Mouse (Mus musculus): ENCODE data around the gene 4921539E11Rik.

The 4921539E11Rik gene

DNA sequence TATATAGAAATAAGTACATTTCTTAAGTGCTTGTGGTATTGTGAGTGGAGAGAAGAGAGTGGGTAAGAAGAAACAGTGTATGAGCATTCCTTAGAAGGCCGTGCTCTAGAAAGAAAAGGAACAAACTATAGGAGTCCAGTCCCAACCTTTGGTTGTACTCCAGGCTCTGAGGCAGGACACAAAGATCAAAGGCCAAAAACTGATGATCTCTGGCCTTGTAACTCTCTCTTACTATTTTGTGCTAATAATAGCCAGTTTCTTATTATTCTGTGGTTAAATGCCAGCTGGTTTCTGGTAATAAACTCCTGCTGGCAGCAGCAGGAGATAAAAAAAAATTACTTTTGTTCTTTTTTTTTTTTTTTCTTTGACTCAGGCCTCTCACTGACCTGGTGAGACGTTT, 58.5 kb downstream of the 4921539E11Rik start:
- DNase-seq (ENCODE audit: low spot score) = no peak

DNA sequence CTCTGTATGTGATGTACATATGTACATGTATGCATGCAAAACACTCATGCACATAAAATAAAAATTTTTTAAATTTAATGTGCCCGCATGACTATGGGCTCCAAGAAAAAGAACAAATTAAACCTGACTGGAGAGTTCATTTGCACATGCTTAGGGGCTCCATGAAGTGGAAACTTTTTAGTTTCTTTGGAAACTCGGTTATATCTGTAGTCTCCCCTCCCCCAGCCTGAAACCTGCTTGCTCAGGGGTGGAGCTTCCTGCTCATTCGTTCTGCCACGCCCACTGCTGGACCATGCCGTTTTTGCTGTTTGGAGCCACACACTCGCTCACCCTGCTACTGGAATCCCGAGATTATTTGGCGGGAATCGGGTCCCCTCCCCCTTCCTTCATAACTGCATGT, 67.8 kb downstream of the 4921539E11Rik start:
- DNase-seq (ENCODE audit: low spot score) = no peak

DNA sequence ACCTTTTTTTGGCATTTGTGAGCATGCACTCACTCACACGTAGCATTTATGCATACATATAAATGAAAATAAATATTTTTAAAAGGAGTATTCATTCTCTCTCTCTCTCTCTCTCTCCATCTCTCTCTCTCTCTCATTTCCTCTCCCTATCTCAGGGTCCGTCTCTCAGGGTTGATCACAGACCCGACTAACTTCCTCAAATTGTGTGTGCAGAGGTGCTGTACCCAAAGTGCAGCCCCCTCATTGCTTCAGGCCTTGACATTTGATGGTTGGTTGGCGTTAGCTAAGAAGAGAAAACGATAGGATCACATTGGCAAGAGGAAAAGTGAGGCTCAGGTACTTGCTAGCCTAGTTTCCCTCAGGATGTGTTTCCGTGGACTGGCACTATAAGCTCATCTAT, 68.9 kb downstream of the 4921539E11Rik start:
- DNase-seq (ENCODE audit: low spot score) = no peak

DNA sequence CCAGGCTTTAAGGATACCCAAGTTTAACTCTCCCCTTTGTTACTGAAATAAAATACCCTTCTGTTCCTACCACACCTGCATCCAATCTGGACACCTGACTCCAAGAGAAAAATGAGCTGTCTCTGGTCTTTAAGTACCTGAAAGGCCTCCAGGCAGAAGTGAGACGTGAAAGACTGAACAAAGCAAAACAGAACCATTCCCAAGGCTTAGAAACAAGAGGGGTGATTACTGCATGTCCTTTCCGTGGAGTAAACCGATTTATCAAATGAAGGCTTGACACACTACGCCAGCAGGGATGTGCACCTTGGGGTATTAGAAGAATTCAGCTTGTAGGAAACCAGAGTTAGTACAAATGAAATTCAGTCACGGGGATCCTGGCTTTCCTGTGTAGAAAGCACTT, 71.7 kb downstream of the 4921539E11Rik start:
- no peak for DNase-seq (ENCODE audit: low spot score)

DNA sequence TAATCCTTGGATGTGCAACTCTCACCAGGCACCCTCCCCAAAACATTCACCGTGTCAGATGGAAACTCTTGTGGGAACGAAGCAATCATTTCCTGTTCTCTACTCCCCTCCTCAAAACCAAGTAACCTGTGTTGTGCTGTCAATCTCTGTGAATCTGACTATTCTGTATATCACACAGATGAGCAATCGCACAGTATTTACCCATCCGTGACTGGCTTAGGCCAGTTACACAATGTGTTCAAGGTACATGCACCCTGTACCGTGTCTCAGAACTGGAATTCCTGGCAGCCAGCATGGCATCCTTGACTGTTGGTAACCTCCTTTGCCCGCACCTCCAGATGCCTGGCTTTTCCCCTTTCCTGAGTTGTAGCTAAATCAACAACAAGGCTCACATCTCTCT, 74.6 kb downstream of the 4921539E11Rik start:
- no peak for DNase-seq (ENCODE audit: low spot score)

DNA sequence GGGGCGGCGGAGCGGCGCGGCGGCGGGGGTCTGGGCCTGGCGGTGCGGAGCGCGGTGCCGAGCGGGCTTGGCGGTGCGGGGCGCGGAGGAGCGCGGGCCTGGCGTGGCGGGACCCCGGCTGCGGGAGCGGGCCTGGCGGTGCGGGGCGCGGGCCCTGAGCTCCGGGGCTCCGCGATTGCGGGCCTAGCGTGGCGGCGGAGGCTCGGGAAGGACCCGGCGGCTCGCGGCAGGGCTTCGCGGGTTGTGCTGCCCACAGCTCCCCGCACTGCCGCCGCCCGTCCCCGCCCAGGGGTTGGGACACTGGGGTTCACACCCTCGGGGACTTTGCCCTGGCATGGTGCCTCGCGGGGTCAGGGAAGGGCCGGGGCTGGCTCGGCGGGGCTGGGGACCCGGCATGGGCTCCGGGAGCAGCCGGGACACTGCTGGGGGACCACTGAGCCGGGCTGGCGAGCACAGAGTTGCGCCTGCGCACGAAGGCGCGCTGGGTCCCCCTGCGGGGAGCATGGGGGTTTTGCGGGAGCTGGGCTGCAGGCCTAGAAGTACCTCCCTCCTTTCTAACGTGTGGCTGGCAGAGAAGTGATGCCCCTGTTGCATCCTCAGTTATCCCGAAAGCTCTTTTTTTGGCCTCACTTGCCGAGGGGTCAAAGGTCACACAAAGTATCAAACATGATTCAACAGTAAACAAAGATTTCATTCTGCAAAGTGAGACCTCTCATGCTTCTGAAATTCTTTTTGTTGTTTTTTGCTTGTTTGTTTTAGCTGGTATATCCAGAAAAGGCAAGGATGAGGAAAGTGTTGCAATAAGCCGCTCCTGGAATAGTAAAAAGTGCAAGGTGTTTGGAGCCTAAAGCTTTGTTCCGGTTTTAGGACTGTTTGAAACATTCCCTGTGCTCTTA, 75.5 kb downstream of the 4921539E11Rik start, which contains the start of gene Slc35d1:
TSS of gene Slc35d1 (minus strand) at position 240 of the 896 bp plus-strand sequence.
- peak; percentile 84 for DNase-seq (ENCODE audit: low spot score)

DNA sequence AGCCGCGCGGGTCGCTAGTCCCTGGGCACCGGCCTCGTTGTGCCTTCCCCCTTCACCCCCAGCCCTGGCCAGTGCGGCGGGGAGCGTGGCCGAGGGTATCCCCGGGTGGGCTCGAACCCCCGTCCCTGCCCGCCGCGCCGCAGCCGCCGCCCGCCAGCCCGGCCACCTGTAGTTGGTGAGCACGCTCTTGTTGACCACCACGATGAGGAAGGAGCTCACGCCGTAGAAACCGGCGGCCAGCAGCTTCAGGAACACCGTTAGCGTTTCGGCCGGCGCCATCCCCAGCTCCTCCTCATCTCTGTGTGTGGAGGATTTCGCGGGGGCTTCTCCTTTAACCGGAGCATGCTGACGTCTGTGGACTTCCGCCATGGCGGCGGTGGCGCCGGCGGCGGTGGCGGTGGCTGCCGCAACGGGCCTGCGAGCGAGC, 76.2 kb downstream of the 4921539E11Rik start:
- DNase-seq (ENCODE audit: low spot score) = peak; percentile 75

DNA sequence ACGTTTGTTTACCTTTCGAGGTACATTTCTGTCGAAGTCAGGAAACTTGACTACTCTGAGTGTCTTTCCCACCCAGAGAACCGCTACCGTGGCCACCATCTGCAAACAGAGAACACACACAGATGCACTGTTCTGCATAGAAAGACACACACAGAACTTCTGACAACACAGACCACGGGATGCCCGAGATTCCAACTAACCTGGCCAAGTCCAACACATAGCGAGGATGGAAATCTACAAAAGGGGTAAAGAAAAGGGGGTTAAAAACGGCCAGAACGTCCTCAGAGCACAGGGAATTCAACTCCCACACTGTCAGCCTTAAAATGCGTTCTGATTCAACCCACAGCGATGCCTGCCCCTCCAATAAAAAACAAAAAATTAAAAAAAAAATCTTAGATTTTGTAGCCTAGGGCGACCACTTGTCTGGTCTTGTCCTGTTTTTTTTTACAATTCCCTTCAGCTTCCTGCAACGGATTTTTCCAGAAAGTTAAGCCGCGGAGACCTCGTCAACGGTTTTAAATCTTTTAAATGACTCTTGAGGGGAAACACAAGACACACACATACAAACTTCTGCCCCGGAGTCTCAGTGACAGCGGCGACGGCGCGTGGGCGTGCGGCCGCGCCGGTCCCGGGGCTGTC, 76.7 kb downstream of the 4921539E11Rik start:
- peak; percentile 23 for DNase-seq (ENCODE audit: low spot score)

DNA sequence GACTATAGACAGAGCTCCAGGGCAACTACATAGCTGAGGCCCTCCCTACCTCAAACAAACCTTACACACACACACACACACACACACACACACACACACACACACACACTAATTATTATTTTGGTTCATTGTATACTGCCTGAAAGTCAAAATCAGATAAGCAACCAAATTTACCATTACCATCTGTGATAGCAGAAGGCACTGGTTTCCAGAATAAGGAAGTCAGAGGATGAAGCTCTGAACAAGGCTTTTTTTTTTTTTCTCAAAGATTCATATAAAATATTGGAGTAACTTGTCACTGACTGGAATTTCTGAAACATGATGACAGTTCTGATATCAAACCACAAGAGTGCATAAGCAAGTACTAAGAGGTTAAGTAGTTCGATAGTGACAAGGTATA, 82.1 kb downstream of the 4921539E11Rik start:
- DNase-seq (ENCODE audit: low spot score) = no peak

DNA sequence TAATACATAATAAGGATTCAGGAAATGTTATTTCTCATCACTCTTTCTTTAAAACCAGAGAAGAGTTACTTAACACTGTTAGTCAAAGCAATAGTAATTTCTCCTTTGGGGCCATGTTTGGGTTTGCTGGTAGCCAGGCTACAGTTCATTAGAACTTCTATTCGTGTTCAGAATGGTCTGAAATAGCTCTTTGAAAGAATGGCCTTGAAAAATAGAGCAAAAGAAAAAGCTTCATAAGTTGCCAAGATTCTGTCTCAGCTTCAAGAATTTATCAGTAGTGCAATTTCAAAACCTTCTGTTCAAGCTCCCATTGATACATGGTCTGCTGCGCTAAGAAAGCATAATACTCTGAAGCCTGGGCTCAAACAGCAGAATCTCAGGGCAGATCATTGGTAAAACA, 87.0 kb downstream of the 4921539E11Rik start:
- no peak for DNase-seq (ENCODE audit: low spot score)

DNA sequence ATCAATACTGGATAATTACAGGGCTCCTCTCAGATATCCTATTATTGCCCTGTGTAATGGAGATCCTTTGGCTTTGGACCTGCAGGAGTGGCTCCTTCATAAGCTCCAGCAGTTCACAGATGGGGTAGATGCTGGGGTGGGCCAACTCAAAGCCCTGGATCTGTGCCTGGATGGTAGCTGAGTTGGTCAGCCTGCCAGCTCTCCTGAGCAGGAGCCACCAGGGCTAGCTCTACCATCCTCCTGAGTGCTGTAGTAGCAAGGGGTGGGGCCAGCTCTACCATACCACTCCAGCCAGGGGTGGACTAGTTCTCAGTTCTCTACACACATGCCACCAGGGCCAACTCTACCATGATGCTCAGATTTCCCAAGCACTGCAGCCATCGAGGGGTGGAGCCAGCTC, 90.6 kb downstream of the 4921539E11Rik start:
- DNase-seq (ENCODE audit: low spot score) = no peak

DNA sequence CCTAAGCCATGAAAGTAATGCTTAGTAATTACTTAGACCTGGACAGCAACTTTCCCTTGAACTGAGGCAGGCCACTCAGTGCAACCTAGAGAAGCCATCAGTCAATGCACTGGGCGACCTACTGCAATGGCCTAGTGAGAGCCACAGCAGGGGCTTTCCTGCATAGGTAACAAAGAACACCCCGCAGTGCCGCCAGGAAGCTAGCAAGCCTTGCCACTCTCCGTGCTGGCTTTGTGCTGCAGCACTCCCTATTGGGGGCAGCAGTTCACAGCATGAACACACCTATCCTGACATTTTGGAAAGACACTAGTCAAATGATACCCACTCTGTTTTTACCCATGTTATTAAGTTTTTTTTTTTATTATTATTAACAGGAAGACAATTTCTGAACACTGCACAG, 91.6 kb downstream of the 4921539E11Rik start:
- DNase-seq (ENCODE audit: low spot score) = no peak

DNA sequence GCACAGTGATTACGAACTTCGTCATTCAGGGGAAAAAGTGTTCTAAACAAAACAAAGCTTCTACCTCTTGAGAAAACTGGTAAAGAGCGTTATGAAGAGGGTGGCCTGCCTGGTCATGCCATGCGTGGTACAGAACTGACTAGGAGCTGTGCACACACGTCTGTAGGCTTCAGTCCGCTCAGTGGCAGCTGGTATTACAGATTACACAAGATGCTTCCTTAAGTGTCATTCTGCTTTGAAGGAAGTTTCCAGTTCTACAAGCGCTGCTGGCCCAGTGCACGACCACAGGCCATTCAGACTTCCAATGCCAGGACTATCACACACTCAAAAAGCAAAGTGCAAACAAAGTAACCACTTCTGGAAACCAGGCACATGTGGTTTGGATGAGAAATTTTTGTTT, 93.3 kb downstream of the 4921539E11Rik start:
- DNase-seq (ENCODE audit: low spot score) = no peak

DNA sequence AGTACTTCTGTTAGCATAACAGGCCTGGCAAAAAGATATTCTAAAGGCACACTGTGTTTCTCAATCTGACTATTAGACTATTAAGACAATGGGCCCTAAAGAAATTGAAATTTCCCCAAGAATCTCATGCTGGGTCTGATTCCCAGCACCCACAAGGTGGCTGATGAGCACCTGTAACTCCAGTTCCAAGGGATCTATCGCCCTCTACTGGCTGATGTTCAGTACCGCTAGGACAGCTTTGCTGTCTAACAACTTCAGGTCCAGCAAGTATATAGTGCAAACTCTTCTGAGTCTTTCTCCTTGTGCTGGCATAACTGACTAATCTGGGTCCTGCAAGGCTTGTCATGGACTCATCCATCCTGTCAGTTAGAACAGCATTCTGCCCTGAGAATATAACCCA, 98.2 kb downstream of the 4921539E11Rik start:
- no peak for DNase-seq (ENCODE audit: low spot score)

DNA sequence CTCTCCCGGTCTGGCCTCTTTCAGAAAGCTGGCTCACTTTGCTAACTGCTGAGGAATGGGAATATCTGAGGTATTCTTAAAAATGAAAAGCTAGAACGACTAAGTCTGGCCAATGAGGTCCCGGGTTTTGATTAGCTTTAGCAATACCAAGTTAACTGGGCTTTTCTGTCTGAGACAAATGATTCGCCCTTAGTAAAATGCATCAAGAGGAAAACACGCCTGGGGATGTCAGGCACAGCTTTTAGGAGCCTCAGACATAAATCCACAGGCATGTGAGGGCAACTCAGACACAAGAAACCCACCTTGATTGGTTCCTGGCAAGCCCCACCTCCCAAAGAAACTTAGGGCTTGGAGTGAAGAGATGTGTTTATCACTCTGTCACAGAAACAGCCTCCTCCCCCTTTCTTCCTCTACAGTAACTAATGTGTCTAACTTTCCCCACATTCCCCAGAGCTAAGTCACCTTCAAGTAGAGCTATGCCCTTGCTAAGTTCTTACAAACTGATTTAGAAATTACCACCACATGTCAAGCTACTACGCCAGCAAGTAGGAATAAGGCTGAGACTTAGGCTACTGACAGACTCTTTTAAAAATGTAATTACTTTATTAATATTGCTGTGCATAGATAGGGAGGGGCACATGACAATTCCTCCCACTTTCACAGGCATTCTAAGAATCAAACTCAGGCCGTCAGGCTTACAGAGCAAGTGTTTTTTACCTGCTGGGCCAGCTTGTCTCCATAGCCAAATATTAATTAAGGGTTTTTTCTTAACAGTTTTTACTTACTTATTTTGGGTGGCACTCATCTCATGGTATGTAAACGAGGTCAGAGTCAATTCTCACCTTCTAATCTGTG, 101.7 kb downstream of the 4921539E11Rik start:
- no peak for DNase-seq (ENCODE audit: low spot score)

All from yolk sac, embryonic 10.5 days (tissue).